Mouse (Mus musculus): ENCODE measurements at regions not wholly inside any gene's neighbourhood (a gene's known extent, or its start where the extent isn't known, plus 50 kb on each side); places are given as distances from the start of the nearest gene placed in this dataset.

DNA sequence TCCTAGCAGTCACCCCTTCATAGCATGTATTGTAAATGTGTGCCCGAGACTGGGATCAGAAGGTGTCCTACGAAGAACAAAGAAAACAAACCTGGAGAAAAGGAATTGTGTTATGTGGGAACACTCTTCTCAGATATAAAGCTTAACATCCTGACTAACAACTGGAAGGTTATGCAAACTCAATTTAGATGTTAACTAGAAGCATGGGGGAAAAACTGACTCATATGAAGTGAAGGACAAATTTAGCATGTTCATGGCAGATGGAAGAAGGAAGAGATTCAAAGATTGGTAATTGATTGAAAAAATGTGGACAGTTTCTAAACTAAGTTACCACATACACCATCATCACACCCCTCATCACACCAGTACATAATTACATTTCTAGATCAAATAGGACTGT, 1307.1 kb upstream of the Gm7489 start:
- no peak for DNase-seq

DNA sequence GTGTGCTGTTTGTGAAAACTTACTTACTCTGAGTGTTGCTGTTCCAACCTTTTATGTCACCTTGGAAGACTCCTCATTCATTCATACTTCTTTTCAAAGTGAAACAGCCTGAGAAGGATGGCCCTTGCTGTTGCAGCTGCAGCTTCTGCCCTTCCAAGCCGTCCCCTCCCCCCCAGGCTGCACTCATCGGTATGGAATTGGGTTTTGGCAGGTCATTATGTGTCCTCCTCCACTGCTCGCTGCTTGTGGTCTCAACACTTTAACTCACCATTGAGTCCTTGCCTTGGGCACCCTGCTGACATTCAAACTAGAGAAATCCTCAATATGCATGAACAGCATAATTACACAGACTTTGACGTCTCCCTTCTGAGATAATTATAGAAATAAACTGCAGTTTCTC, 1295.3 kb upstream of the Gm7489 start:
- no peak for DNase-seq

DNA sequence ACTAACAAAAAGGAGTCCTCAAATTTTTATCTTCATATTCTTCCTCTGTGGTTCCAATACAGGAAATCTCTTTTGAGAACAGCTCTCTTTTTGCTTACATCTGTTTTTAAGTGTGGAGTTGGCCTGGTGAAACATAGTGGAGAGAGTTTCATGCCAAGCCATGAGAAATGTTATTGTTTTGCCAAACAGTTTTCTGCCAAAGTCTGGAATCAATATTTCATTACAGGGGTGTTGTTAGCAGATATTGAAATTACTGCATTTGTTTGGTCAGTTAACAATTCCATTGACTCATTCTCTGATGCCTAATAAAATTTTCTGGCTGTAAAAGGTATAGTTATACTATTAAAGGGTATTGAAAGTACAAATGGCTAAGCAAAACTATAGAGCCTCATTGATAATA, 1285.2 kb upstream of the Gm7489 start:
- no peak for DNase-seq

DNA sequence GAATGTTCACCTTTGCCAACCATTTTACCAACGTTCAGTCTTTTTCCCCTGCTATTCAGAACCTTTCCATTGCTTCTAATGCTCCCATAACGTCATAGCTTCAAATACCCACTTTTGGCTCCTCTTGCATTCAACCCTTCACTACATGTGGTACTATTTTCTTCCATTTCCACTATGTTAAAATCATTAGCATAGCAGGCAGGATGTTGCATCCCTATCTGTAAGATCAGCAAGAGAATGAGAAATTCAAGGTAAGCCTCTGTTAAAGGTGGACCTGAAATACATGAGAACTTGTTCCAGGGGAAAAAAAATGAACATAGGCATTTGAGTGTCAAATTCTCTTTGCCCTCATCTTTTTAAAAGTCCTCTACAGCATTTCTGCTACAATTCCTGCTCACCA, 1284.7 kb upstream of the Gm7489 start:
- DNase-seq = no peak

DNA sequence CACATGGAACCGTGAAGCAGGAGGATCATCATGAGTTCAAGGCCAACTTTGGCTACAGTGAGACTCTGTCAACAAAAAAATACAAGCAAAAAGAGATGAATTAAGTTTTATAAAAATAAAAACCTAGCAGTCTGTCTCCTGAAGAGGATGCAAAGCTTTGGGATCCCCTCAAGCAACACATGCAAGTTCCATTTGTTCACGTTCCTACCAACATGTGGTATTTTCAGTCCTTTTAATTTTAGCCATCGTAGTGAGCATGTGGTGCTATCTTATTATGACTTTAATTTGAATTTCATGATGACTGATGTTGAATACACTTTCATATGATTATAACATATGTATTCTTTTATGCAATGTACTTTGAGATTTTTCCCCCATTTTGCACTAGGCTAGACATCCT, 1244.9 kb upstream of the Gm7489 start:
- DNase-seq = no peak

DNA sequence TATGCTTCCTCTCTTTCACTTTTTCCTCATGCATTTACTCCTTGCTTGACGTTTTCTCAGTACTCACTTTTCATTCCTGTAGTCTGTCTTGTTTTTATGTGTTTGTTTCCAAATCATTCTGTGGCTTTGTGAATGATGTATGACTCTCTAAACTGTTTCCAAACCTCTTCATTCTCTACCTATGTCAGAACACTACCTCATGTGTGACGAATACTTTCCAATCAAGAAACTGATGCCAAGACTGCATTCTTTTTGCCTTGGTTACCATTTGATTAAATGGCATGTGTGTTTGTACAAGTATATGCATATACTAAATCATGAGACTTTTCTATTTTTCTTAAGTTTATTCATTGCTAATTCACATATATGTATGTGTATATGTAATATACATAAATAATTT, 1238.7 kb upstream of the Gm7489 start:
- no peak for DNase-seq

DNA sequence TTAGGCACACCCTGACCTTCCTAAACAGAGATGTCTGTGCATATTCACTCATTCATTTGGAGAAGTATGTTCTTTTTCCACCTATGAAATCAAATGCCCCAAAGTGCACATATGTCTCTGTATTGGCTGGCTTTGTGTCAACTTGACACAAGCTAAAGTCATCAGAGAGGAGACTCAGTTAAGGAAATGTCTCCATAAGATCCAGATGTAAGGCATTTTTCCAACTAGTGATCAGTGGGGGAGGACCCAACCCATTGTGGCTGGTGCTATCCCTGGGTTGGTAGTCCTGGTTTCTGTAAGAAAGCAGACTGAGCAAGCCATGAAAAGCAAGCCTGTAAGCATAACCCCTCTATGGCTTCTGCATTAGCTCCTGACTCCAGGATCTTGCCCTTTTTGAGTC, 1226.8 kb upstream of the Gm7489 start:
- no peak for DNase-seq
